Mouse (Mus musculus) brain, embryonic 14.5 days (tissue): ENCODE results near the gene Gla.

Source experiments
- CTCF ChIP-seq: fragments of 200-500 bp; IDR thresholded peaks from 2 replicates; pipeline ENCODE4 v1.5.1; 2012; ENCODE audit warnings: inconsistent platforms, mild to moderate bottlenecking, moderate library complexity, borderline replicate concordance; ENCODE audit not compliant: insufficient read depth, insufficient read length; ENCODE audit errors: extremely low read depth
- POLR2A ChIP-seq: fragments of 200-500 bp; IDR thresholded peaks from 2 replicates; pipeline ENCODE4 v1.6.1; 2012; ENCODE audit warnings: mild to moderate bottlenecking, inconsistent platforms, borderline replicate concordance; ENCODE audit not compliant: poor library complexity, insufficient read depth, insufficient read length, severe bottlenecking; ENCODE audit errors: extremely low read depth

GRCm38 (mm10) chrX:134582888-134583669 is 17.8 kb downstream of the Gla start, which contains the start of gene Btk:
- no peak for TF ChIP-seq CTCF
- no peak for TF ChIP-seq POLR2A
